In the genomic region with DNA sequence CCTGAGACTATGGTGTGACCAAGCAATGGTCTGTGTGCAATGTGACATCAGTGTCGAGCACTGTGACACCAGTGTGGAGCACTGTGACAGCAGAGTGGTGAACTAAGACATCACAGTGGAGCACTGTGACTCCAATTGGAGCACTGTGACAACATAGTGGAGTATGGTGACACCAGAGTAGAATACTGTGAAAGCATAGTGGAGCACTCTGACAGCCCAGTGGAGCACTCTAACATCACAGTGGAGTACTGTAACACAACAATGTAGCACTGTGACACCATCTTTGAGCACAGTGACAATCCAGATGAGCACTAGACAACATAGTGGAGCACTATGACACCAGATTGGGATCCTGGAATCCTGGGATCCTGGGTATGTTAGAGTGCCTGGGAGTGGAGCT, we compare ENCODE assay signal across 8 mouse cellular contexts.
DNase-seq lines count a peak whose midpoint lies in the region; ATAC-seq and TF ChIP-seq lines count a peak whose summit lies in the region.

No protein-coding gene starts in this region.

- H3K9me3 ChIP-seq in ES-E14 (ENCODE audit: control insufficient read depth, insufficient read depth, low read depth, low read length), result no peaks in the 10 kb centered on the region
- H3K9me3 ChIP-seq in liver, embryonic 14.5 days (ENCODE audit: control insufficient read depth, low read length), result no peaks in the 10 kb centered on the region

- peak; percentile 0 for DNase-seq in kidney, adult 9 months
- no peak for DNase-seq in kidney, adult 2 months
- peak; percentile 12 for DNase-seq in ES-E14 (ENCODE audit: low read depth, low spot score)
- DNase-seq in liver, embryonic 14.5 days (ENCODE audit: low read depth in 3 of 3, low spot score in 3 of 3), result peak; percentile 1 to 12 (median 3)
- no peak for DNase-seq in left cerebral cortex, postnatal 4 days
- DNase-seq in layer of hippocampus, postnatal 25 days (ENCODE audit: extremely low spot score in 1 of 2, low spot score in 1 of 2), result no peak
- DNase-seq in kidney, postnatal 36 days, result no peak

- no peak for TF ChIP-seq CTCF in kidney, adult 2 months (conservative IDR thresholded peaks at IDR 0.05; ENCODE audit: insufficient read depth, insufficient read length, low read depth, low read length)
- no peak for TF ChIP-seq CTCF in liver, embryonic 14.5 days (IDR thresholded peaks at IDR 0.05; ENCODE audit: low read depth)

- no peaks in the 10 kb centered on the region for H3K27me3 ChIP-seq in kidney, adult 2 months (replicated peaks; ENCODE audit: control insufficient read depth, insufficient read depth, low read length)
- H3K27me3 ChIP-seq in liver, embryonic 14.5 days (ENCODE audit: control insufficient read depth, insufficient read depth, low read length), result no peaks in the 10 kb centered on the region

- intact Hi-C loops in left cerebral cortex, postnatal 4 days (cut with DNase I), result no loop called here

- TF ChIP-seq POLR2A in kidney, adult 2 months (IDR thresholded peaks at IDR 0.05; ENCODE audit: low read depth, low read length), result no peak

- no peaks in the 10 kb centered on the region for H3K4me1 ChIP-seq in kidney, adult 2 months (ENCODE audit: control insufficient read depth, insufficient read depth, low read length)
- H3K4me1 ChIP-seq in ES-E14 (ENCODE audit: control insufficient read depth in 2 of 2, insufficient read depth in 2 of 2, low read length in 2 of 2, poor library complexity in 1 of 2), result no peaks in the 10 kb centered on the region
- H3K4me1 ChIP-seq in liver, embryonic 14.5 days (replicated peaks; ENCODE audit: control insufficient read depth in 2 of 2, insufficient read depth in 2 of 2, low read length in 1 of 2), result no peaks in the 10 kb centered on the region

- no peak overlapping the region for H3K4me2 ChIP-seq in liver, embryonic 14.5 days (ENCODE audit: low read depth)

- H3K36me3 ChIP-seq in kidney, adult 2 months (ENCODE audit: control insufficient read depth, insufficient read depth, low read length), result no peaks in the 10 kb centered on the region
- no peaks in the 10 kb centered on the region for H3K36me3 ChIP-seq in ES-E14 (ENCODE audit: control insufficient read depth, insufficient read depth, low read length, poor library complexity, severe bottlenecking)
- no peaks in the 10 kb centered on the region for H3K36me3 ChIP-seq in liver, embryonic 14.5 days (replicated peaks; ENCODE audit: control insufficient read depth, insufficient read depth, low read depth)

- no peak overlapping the region for H3K9ac ChIP-seq in ES-E14 (ENCODE audit: insufficient read depth, low read depth, low read length, poor library complexity, severe bottlenecking)
- H3K9ac ChIP-seq in liver, embryonic 14.5 days (replicated peaks), result no peak overlapping the region

- no peak overlapping the region for H3K27ac ChIP-seq in kidney, adult 2 months (ENCODE audit: insufficient read depth, low read depth, low read length)
- no peak overlapping the region for H3K27ac ChIP-seq in ES-E14 (ENCODE audit: insufficient read depth, low read depth, low read length, poor library complexity, severe bottlenecking)
- no peak overlapping the region for H3K27ac ChIP-seq in liver, embryonic 14.5 days

- peak; percentile 71 for ATAC-seq in erythroid progenitor cell, adult 5-6 weeks (replicated peaks; ENCODE audit: low FRiP score, poor library complexity, severe bottlenecking)
- peak; percentile 48 for ATAC-seq in liver, embryonic 14.5 days (ENCODE audit: insufficient read depth)

- no peak for TF ChIP-seq EP300 in liver, embryonic 14.5 days (IDR thresholded peaks at IDR 0.05; ENCODE audit: low read depth)

- WGBS in kidney, adult 2 months, result 78% methylated on average over 1 of the region's 1 CpGs
- WGBS in liver, embryonic 14.5 days (ENCODE audit: insufficient replicate concordance), result 40% methylated on average over 1 of the region's 1 CpGs

- H3K4me3 ChIP-seq in kidney, adult 2 months (ENCODE audit: insufficient read depth, low read depth, low read length), result no peak overlapping the region
- H3K4me3 ChIP-seq in ES-E14 (ENCODE audit: insufficient read depth in 1 of 2, low read depth in 1 of 2, low read length in 2 of 2, poor library complexity in 1 of 2, severe bottlenecking in 1 of 2), result no peak overlapping the region
- H3K4me3 ChIP-seq in liver, embryonic 14.5 days (ENCODE audit: insufficient read depth in 1 of 2, low read depth in 2 of 2, low read length in 2 of 2), result no peak overlapping the region

- in situ Hi-C loops in ES-E14 (cut with MboI; ENCODE audit: low sequenced_read_pairs in 2 of 2, unreplicated experiment in 2 of 2), result no loop called here

TF ChIP-seq in ES-E14, 5 proteins besides CTCF, POLR2A, EP300 and RAD21:
- TF ChIP-seq CHD2 (IDR thresholded peaks at IDR 0.05; ENCODE audit: low read depth, low read length), result no peak
- no peak for TF ChIP-seq ZNF384 (IDR thresholded peaks at IDR 0.05; ENCODE audit: low read depth, low read length)
- TF ChIP-seq ZC3H11A (IDR thresholded peaks at IDR 0.05; ENCODE audit: borderline replicate concordance, low read depth, low read length), result no peak

Comparison
In these comparisons a context has a peak if more than half of its experiments do, and no peak if none do; other contexts are left out.
1. DNase-seq: peak in kidney, adult 9 months (single experiment), ES-E14 (single experiment) and liver, embryonic 14.5 days (3 of 3); none in kidney, adult 2 months (single experiment), left cerebral cortex, postnatal 4 days (single experiment), layer of hippocampus, postnatal 25 days (0 of 2) and kidney, postnatal 36 days (0 of 2).